In genomic region chr17:47748791-47749553, GRCm38 (mm10) we compare ENCODE assay signal across 10 mouse cellular contexts. TPM values are rescaled to one million over a fixed set of nuclear protein-coding genes. Genes with fewer than 3 reads are reported as not detected.
DNase-seq lines count a peak whose midpoint lies in the region; ATAC-seq and TF ChIP-seq lines count a peak whose summit lies in the region.
"Had no signal": no experiment of that assay in that cellular context is flagged by ENCODE, and none has a peak within 500 bp of the region (broad histone marks: within the 10 kb centered on the region; RNA-seq: fewer than 3 reads in every experiment).

No protein-coding gene starts in this region.

- TF ChIP-seq EP300 in heart, postnatal 0 days (IDR thresholded peaks at IDR 0.05; ENCODE audit: low read depth) = no peak

- H3K4me2 ChIP-seq in heart, postnatal 0 days (ENCODE audit: low read depth, low read length) = no peak overlapping the region
- no peak overlapping the region for H3K4me2 ChIP-seq in lung, embryonic 15.5 days

- H3K4me1 ChIP-seq in heart, postnatal 0 days (ENCODE audit: control insufficient read depth, insufficient read depth) = peaks cover 23% of the 10 kb centered on the region; the same call in 1 of the 2 replicates
- peaks cover 18% of the 10 kb centered on the region for H3K4me1 ChIP-seq in lung, embryonic 15.5 days

- H3K9me3 ChIP-seq in heart, postnatal 0 days (replicated peaks; ENCODE audit: control insufficient read depth, low read length) = 0 out of 2 replicates have a peak, but pooled peaks cover 6% of the 10 kb centered on the region
- H3K9me3 ChIP-seq in lung, embryonic 15.5 days = no peaks in the 10 kb centered on the region

- peak overlapping the region; percentile 70 for H3K27ac ChIP-seq in heart, postnatal 0 days (ENCODE audit: low read depth)
- peak overlapping the region; percentile 60 for H3K27ac ChIP-seq in lung, embryonic 15.5 days

- no peak for TF ChIP-seq CTCF in heart, postnatal 0 days (IDR thresholded peaks at IDR 0.05; ENCODE audit: low read depth)

- peak; percentile 45; the same call in 1 of the 2 replicates for ATAC-seq in heart, postnatal 0 days (ENCODE audit: insufficient read depth, low read depth)
- ATAC-seq in lung, embryonic 15.5 days (ENCODE audit: borderline replicate concordance, extremely low read depth, low FRiP score, low TSS enrichment) = peak; percentile 82

- H3K36me3 ChIP-seq in heart, postnatal 0 days (replicated peaks; ENCODE audit: control insufficient read depth, insufficient read depth, low read length) = peaks cover 8% of the 10 kb centered on the region; the same call in 1 of the 2 replicates
- no peaks in the 10 kb centered on the region for H3K36me3 ChIP-seq in lung, embryonic 15.5 days

- peak; percentile 98 for DNase-seq in heart, adult 11 months
- no peak for DNase-seq in heart, adult 8-10 months (ENCODE audit: low spot score)
- peak; percentile 61 for DNase-seq in adrenal gland, postnatal 14 days
- no peak for DNase-seq in heart, postnatal 0 days (ENCODE audit: low spot score)
- no peak for DNase-seq in embryo, embryonic 10.5 days (ENCODE audit: low spot score)
- no peak for DNase-seq in left cerebral cortex, adult 9 months (ENCODE audit: low spot score in 2 of 2)
- DNase-seq in thymus, adult 18-20 months = no peak
- DNase-seq: cerebellum, adult 9-11 months had no signal

- H3K9ac ChIP-seq in heart, postnatal 0 days (replicated peaks; ENCODE audit: low read depth, low read length) = no peak overlapping the region
- 0 out of 2 replicates have a peak overlapping the region, but pooled peaks have one; percentile 2 for H3K9ac ChIP-seq in lung, embryonic 15.5 days

- no peaks in the 10 kb centered on the region for H3K27me3 ChIP-seq in heart, postnatal 0 days (ENCODE audit: control insufficient read depth, insufficient read depth, low read length)
- H3K27me3 ChIP-seq in lung, embryonic 15.5 days = no peaks in the 10 kb centered on the region

- H3K4me3 ChIP-seq in heart, postnatal 0 days (ENCODE audit: low read depth, low read length) = no peak overlapping the region
- no peak overlapping the region for H3K4me3 ChIP-seq in lung, embryonic 15.5 days

- 33% methylated on average over 14 of the region's 14 CpGs for WGBS in heart, postnatal 0 days
- WGBS in lung, embryonic 15.5 days = 35% methylated on average over 14 of the region's 14 CpGs

RNA-seq across cellular contexts. Expression of gene Tfeb, which starts 12.1 kb away (rescaled TPM):
- total RNA-seq in heart, adult 8-10 months (2022) = 10 to 100 TPM; 36.9 to 42.6 (median 39.1) TPM
- total RNA-seq in adrenal gland, postnatal 14 days (2021) = 18.9 and 22.3 TPM in 2 replicates
- total RNA-seq in heart, postnatal 0 days (2014; rRNA removed; ENCODE audit: low replicate concordance) = 42.4 and 57.5 TPM in 2 replicates
- 26.9 and 27.9 TPM in 2 replicates for polyA plus RNA-seq in heart, postnatal 0 days (2015; fragmentation: Nextera tagmentation; extraction: Ambion mirVana)
- polyA plus RNA-seq in lung, embryonic 15.5 days (2015; fragmentation: Nextera tagmentation; extraction: Ambion mirVana) = 12.9 and 14.7 TPM in 2 replicates

RNA-seq across cellular contexts. Expression of gene Pgc, which starts 22.3 kb away (rescaled TPM):
- total RNA-seq in heart, adult 8-10 months (2022) = not detected
- total RNA-seq in adrenal gland, postnatal 14 days (2021) = not detected in 2 replicates
- total RNA-seq in heart, postnatal 0 days (2014; rRNA removed; ENCODE audit: low replicate concordance) = 0.35 TPM in 1 of 2 replicates, not detected in the other
- not detected in 2 replicates for polyA plus RNA-seq in heart, postnatal 0 days (2015; fragmentation: Nextera tagmentation; extraction: Ambion mirVana)
- 14.2 and 15.7 TPM in 2 replicates for polyA plus RNA-seq in lung, embryonic 15.5 days (2015; fragmentation: Nextera tagmentation; extraction: Ambion mirVana)
- total RNA-seq: megakaryocyte, adult 5-6 weeks had no signal

RNA-seq across cellular contexts. Expression of gene Prickle4, which starts 54.4 kb away (rescaled TPM):
- 1 to 10 TPM; 3.0 to 5.6 (median 3.7) TPM for total RNA-seq in heart, adult 8-10 months (2022)
- 4.5 and 4.8 TPM in 2 replicates for total RNA-seq in adrenal gland, postnatal 14 days (2021)
- total RNA-seq in heart, postnatal 0 days (2014; rRNA removed; ENCODE audit: low replicate concordance) = 9.9 TPM in 1 of 2 replicates, not detected in the other
- 0.36 and 0.93 TPM in 2 replicates for polyA plus RNA-seq in heart, postnatal 0 days (2015; fragmentation: Nextera tagmentation; extraction: Ambion mirVana)
- polyA plus RNA-seq in lung, embryonic 15.5 days (2015; fragmentation: Nextera tagmentation; extraction: Ambion mirVana) = 0.73 and 0.86 TPM in 2 replicates
- total RNA-seq: megakaryocyte, adult 5-6 weeks had no signal

RNA-seq across cellular contexts. Expression of gene Gm21981, which starts 54.7 kb away (rescaled TPM):
- under 1 TPM; 0.31 to 0.68 (median 0.48) TPM for total RNA-seq in heart, adult 8-10 months (2022)
- 0.90 and 1.4 TPM in 2 replicates for total RNA-seq in adrenal gland, postnatal 14 days (2021)
- 0.12 TPM in 1 of 2 replicates, not detected in the other for total RNA-seq in heart, postnatal 0 days (2014; rRNA removed; ENCODE audit: low replicate concordance)
- polyA plus RNA-seq in heart, postnatal 0 days (2015; fragmentation: Nextera tagmentation; extraction: Ambion mirVana) = 0.19 and 0.22 TPM in 2 replicates
- 0.35 and 0.45 TPM in 2 replicates for polyA plus RNA-seq in lung, embryonic 15.5 days (2015; fragmentation: Nextera tagmentation; extraction: Ambion mirVana)
- total RNA-seq: megakaryocyte, adult 5-6 weeks had no signal

Comparison
In these comparisons a context has a peak if more than half of its experiments do, and no peak if none do; other contexts are left out.
1. DNase-seq: peak in heart, adult 11 months (single experiment) and adrenal gland, postnatal 14 days (single experiment); none in heart, adult 8-10 months (single experiment), heart, postnatal 0 days (single experiment), embryo, embryonic 10.5 days (single experiment), left cerebral cortex, adult 9 months (0 of 2) and thymus, adult 18-20 months (0 of 2).